ENCODE assay signal across 12 mouse cellular contexts in the genomic region with DNA sequence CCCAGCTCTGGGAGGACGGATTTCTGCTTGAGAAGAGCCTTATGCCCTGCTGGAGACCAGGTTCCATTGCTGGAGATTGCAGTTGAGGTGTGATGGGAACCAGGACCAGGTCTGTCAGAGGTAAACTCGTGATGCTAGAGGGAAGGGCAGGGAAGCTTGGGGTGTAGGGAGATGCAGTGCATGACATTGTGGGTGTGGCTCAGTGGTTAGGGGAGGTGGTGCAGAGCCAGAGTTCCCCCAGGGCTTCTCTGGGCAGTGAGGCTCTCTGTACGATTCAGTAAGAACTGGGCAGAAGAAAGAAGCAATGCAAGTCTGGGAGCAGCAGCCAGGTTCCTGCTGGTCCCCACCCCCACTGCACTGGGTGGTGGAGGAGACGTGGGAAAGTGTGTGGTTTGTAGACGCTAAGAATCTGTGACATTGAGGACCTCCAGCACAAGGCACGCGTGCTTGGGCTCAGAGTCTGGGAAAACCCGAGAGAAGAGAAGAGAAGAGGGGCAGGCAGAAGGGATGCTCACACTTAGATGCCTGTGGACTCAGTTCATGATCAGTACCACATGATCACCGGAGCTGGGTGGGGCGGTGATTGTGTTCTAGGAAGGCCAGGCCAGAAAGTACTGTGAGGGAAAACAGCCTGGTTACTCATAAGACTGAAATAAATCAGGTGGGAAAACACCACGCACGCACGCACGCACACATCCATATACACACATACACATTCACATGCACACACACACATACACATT. TPM values are rescaled to one million over a fixed set of nuclear protein-coding genes. Genes with fewer than 3 reads are reported as not detected.
A peak's percentile ranks its signal among the peaks of the same experiment; 100 is the strongest.
DNase-seq lines count a peak whose midpoint lies in the region; ATAC-seq and TF ChIP-seq lines count a peak whose summit lies in the region.
"Had no signal": no experiment of that assay in that cellular context is flagged by ENCODE, and none has a peak within 500 bp of the region (broad histone marks: within the 10 kb centered on the region; RNA-seq: fewer than 3 reads in every experiment).

No protein-coding gene starts in this region.

- peak overlapping the region; percentile 21; the same call in 1 of the 2 replicates for H3K9ac ChIP-seq in heart, embryonic 12.5 days
- no peak overlapping the region for H3K9ac ChIP-seq in embryonic facial prominence, embryonic 13.5 days
- H3K9ac ChIP-seq in liver, embryonic 14.5 days (replicated peaks) = no peak overlapping the region

- peaks cover 60% of the 10 kb centered on the region for H3K4me1 ChIP-seq in heart, embryonic 12.5 days (replicated peaks)
- H3K4me1 ChIP-seq in embryonic facial prominence, embryonic 13.5 days = peaks cover 61% of the 10 kb centered on the region
- H3K4me1 ChIP-seq in liver, embryonic 14.5 days (replicated peaks; ENCODE audit: control insufficient read depth in 2 of 2, insufficient read depth in 2 of 2, low read length in 1 of 2) = peaks cover 13 to 48% of the 10 kb centered on the region in 2 experiments
- peaks cover 66% of the 10 kb centered on the region for H3K4me1 ChIP-seq in thymus, adult 2 months (replicated peaks; ENCODE audit: control insufficient read depth, insufficient read depth, low read length)

- no peak overlapping the region for H3K27ac ChIP-seq in heart, embryonic 12.5 days (ENCODE audit: poor library complexity, severe bottlenecking)
- peak overlapping the region; percentile 44; the same call in 1 of the 2 replicates for H3K27ac ChIP-seq in embryonic facial prominence, embryonic 13.5 days
- H3K27ac ChIP-seq in liver, embryonic 14.5 days = no peak overlapping the region
- no peak overlapping the region for H3K27ac ChIP-seq in thymus, adult 2 months (ENCODE audit: control insufficient read depth, insufficient read depth, low read length)

- no peak for TF ChIP-seq CTCF in liver, embryonic 14.5 days (IDR thresholded peaks at IDR 0.05; ENCODE audit: low read depth)
- TF ChIP-seq CTCF in thymus, adult 2 months (IDR thresholded peaks at IDR 0.05; ENCODE audit: borderline replicate concordance, control insufficient read depth, extremely low read depth, insufficient read depth, low read length, poor library complexity) = no peak

- DNase-seq in heart, adult 11 months = no peak
- DNase-seq in B cell, adult 2 months = peak; percentile 19 to 35
- DNase-seq in liver, embryonic 14.5 days (ENCODE audit: low read depth in 3 of 3, low spot score in 3 of 3) = no peak
- no peak for DNase-seq in thymus, adult 2 months
- no peak for DNase-seq in layer of hippocampus, adult 9-11 months
- DNase-seq in embryo, embryonic 11 days = no peak
- DNase-seq: adrenal gland, postnatal 10 days; kidney, postnatal 4 days; thymus, postnatal 14 days had no signal

- 76% methylated on average over 14 of the region's 14 CpGs for WGBS in heart, embryonic 12.5 days
- WGBS in embryonic facial prominence, embryonic 13.5 days = 70% methylated on average over 14 of the region's 14 CpGs
- 46% methylated on average over 14 of the region's 14 CpGs for WGBS in liver, embryonic 14.5 days (ENCODE audit: insufficient replicate concordance)
- 44% methylated on average over 14 of the region's 14 CpGs for WGBS in thymus, adult 2 months

- H3K9me3 ChIP-seq in heart, embryonic 12.5 days (replicated peaks) = no peaks in the 10 kb centered on the region
- no peaks in the 10 kb centered on the region for H3K9me3 ChIP-seq in embryonic facial prominence, embryonic 13.5 days
- no peaks in the 10 kb centered on the region for H3K9me3 ChIP-seq in liver, embryonic 14.5 days (ENCODE audit: control insufficient read depth, low read length)

- H3K27me3 ChIP-seq in heart, embryonic 12.5 days (replicated peaks) = no peaks in the 10 kb centered on the region
- H3K27me3 ChIP-seq in embryonic facial prominence, embryonic 13.5 days = no peaks in the 10 kb centered on the region; the same call in 1 of the 2 replicates
- no peaks in the 10 kb centered on the region for H3K27me3 ChIP-seq in liver, embryonic 14.5 days (ENCODE audit: control insufficient read depth, insufficient read depth, low read length)
- no peaks in the 10 kb centered on the region for H3K27me3 ChIP-seq in thymus, adult 2 months (ENCODE audit: control insufficient read depth, insufficient read depth, low read length)

- TF ChIP-seq EP300 in liver, embryonic 14.5 days (IDR thresholded peaks at IDR 0.05; ENCODE audit: low read depth) = no peak

- ATAC-seq in heart, embryonic 12.5 days (ENCODE audit: insufficient number of reproducible peaks, low FRiP score) = no peak
- ATAC-seq in embryonic facial prominence, embryonic 13.5 days (ENCODE audit: insufficient number of reproducible peaks, insufficient read depth, low FRiP score, low TSS enrichment, low read depth) = no peak
- no peak for ATAC-seq in liver, embryonic 14.5 days (ENCODE audit: insufficient read depth)

- no peak for TF ChIP-seq POLR2A in thymus, adult 2 months (IDR thresholded peaks at IDR 0.05; ENCODE audit: control insufficient read depth, extremely low read depth, insufficient read depth, low read length, poor library complexity)

- 0 out of 2 replicates have a peak overlapping the region, but pooled peaks have one; percentile 3 for H3K4me2 ChIP-seq in heart, embryonic 12.5 days
- peak overlapping the region; percentile 80 for H3K4me2 ChIP-seq in embryonic facial prominence, embryonic 13.5 days
- H3K4me2 ChIP-seq in liver, embryonic 14.5 days (ENCODE audit: low read depth) = peak overlapping the region; percentile 83; the same call in 1 of the 2 replicates

- no peak overlapping the region for H3K4me3 ChIP-seq in heart, embryonic 12.5 days
- no peak overlapping the region for H3K4me3 ChIP-seq in embryonic facial prominence, embryonic 13.5 days
- H3K4me3 ChIP-seq in liver, embryonic 14.5 days (ENCODE audit: insufficient read depth in 1 of 2, low read depth in 2 of 2, low read length in 2 of 2) = no peak overlapping the region
- no peak overlapping the region for H3K4me3 ChIP-seq in thymus, adult 2 months (ENCODE audit: control insufficient read depth, insufficient read depth, low read length)

- no peaks in the 10 kb centered on the region for H3K36me3 ChIP-seq in heart, embryonic 12.5 days
- H3K36me3 ChIP-seq in embryonic facial prominence, embryonic 13.5 days = peaks cover 8% of the 10 kb centered on the region; the same call in 1 of the 2 replicates
- H3K36me3 ChIP-seq in liver, embryonic 14.5 days (replicated peaks; ENCODE audit: control insufficient read depth, insufficient read depth, low read depth) = no peaks in the 10 kb centered on the region
- H3K36me3 ChIP-seq in thymus, adult 2 months (ENCODE audit: control insufficient read depth, insufficient read depth, low read length) = no peaks in the 10 kb centered on the region

RNA-seq across cellular contexts. Expression of gene Chst12, which starts 2.3 kb away (rescaled TPM):
- 22.5 TPM in 2 replicates for polyA plus RNA-seq in heart, embryonic 12.5 days (2016; fragmentation: Nextera tagmentation; extraction: Ambion mirVana)
- polyA plus RNA-seq in embryonic facial prominence, embryonic 13.5 days (2015; fragmentation: Nextera tagmentation; extraction: Ambion mirVana) = 18.4 and 18.7 TPM in 2 replicates
- polyA plus RNA-seq in liver, embryonic 14.5 days (2012; rRNA removed) = 4.3 and 4.8 TPM in 2 replicates
- 5.4 and 6.5 TPM in 2 replicates for polyA plus RNA-seq in liver, embryonic 14.5 days (2014; fragmentation: Nextera tagmentation; extraction: Ambion mirVana)
- polyA plus RNA-seq in thymus, adult 2 months (2012; rRNA removed) = 24.0 and 28.7 TPM in 2 replicates

RNA-seq across cellular contexts. Expression of gene Grifin, which starts 57.2 kb away (rescaled TPM):
- 0.31 TPM in 1 of 2 replicates, not detected in the other for polyA plus RNA-seq in heart, embryonic 12.5 days (2016; fragmentation: Nextera tagmentation; extraction: Ambion mirVana)
- not detected in 2 replicates for polyA plus RNA-seq in embryonic facial prominence, embryonic 13.5 days (2015; fragmentation: Nextera tagmentation; extraction: Ambion mirVana)
- 2.5 and 2.7 TPM in 2 replicates for polyA plus RNA-seq in liver, embryonic 14.5 days (2012; rRNA removed)
- polyA plus RNA-seq in liver, embryonic 14.5 days (2014; fragmentation: Nextera tagmentation; extraction: Ambion mirVana) = 2.3 and 4.0 TPM in 2 replicates
- 2.7 TPM in 2 replicates for polyA plus RNA-seq in thymus, adult 2 months (2012; rRNA removed)
- polyA plus RNA-seq: heart, embryonic 14.5 days had no signal

Comparison
In these comparisons a context has a peak if more than half of its experiments do, and no peak if none do; other contexts are left out.
1. H3K4me2 ChIP-seq: peak in every context shown above with its lines; median percentile 83 in liver, embryonic 14.5 days; 80 in embryonic facial prominence, embryonic 13.5 days; 3 in heart, embryonic 12.5 days.
2. DNase-seq: peak in B cell, adult 2 months (2 of 2); none in heart, adult 11 months (single experiment), liver, embryonic 14.5 days (0 of 3), thymus, adult 2 months (single experiment), layer of hippocampus, adult 9-11 months (single experiment) and embryo, embryonic 11 days (single experiment).